Mouse (Mus musculus) liver (tissue): ENCODE data around the gene Enox2.
"Not testable (repeated sequence)": the region's sequence is repeated elsewhere in the genome, so short reads cannot be mapped to it uniquely, and the experiment has no call there.

Experiments
- DNase-seq: peaks from one replicate; pipeline ENCODE4 v3.0.0-alpha.2; 2020; ENCODE audit warnings: mixed read lengths

Enox2 gene

GRCm38 (mm10) chrX:49287700-49288563 is at the start of gene Enox2:
Gene Enox2, minus strand, starts transcription at chrX:49288259.
- peak; percentile 81 for DNase-seq

- DNase-seq, result peak; percentile 24
Observed at GRCm38 (mm10) chrX:49309496-49309895, 21.4 kb upstream of the Enox2 start.

GRCm38 (mm10) chrX:49306659-49307058 is 18.6 kb upstream of the Enox2 start:
- DNase-seq, result peak; percentile 2

DNA sequence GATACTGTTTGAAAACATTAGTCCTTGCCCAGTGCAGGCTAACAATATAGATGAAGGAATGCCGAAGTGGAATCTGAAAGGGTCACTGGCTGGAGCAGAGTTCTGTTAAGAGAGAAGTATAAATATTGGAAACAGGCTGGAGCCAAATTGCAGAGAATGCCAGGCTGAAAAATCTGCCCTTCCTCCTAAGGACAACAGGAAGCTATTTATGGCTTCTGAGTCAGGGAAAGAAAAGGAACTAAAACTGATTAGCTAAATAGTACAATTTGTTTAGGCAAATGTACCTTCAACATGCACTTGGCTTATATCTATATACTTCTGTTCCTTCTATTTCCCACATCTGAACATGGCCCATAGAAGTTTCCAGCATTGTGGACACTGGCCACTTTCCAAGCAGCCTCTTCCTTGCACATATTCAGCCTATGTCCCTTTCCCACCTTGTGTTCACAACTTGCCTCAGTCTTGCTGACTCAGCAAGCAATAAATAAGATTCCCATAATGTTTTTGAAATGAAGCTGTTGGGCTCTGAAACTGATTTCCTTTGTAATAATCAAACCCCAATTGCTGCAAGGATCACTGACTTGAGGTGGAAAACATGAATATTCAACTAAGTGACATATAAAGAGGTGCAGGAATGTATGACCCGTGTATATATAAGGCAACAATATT is 8.0 kb downstream of the Enox2 start:
- no peak for DNase-seq

- no peak for DNase-seq
Observed at GRCm38 (mm10) chrX:49273487-49274042, 14.5 kb downstream of the Enox2 start.

DNA sequence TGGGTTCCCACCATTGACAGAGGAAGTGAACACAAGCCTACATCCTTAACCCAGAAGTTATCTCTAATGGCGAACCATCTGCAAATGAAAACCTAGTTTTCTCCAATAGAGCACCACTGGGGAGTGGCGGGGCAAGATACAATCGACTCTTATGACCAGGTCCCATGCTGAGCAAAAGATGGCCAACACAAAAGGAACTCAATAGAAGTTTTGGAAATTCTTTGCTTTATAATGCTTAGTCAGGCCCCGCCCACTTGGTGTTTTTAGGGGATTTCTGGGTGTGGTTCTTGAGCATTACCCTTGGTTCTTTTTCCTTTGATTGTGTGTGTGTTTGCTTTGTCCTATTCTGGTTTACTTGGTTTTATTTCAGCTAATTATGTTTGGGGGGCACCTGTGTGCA is 37.2 kb downstream of the Enox2 start:
- DNase-seq, result no peak

DNA sequence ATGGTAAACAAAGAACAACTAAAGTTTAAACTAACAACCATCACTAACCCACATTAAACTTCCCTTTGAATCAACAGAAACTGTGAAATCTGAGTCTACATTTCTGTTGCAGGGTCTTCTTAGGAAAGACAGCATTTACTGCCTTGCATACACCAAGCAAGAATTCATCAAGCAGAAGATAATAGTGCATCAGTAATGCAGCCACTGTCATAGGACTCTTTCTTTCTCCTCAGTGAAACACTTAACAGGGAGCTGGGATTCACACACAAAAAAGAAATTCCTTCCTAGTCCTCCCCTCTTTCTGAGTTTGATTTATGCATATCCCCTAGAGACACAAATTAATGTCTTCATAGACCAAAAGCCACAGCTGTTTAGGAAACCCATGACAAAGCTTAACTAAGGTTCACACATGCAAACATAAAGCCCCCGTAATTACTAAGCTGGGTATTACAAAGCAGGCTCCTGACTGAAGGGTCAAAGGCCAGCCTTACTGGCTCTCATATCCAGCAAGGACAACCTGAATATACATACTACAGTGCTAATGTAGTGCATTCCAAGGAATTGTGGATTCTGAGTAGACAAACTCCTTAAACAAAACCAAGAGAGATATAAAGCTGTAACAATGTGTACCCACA is 62.1 kb downstream of the Enox2 start:
- DNase-seq, result no peak

- DNase-seq, result no peak
Observed at GRCm38 (mm10) chrX:49216422-49216821, 71.6 kb downstream of the Enox2 start.

DNA sequence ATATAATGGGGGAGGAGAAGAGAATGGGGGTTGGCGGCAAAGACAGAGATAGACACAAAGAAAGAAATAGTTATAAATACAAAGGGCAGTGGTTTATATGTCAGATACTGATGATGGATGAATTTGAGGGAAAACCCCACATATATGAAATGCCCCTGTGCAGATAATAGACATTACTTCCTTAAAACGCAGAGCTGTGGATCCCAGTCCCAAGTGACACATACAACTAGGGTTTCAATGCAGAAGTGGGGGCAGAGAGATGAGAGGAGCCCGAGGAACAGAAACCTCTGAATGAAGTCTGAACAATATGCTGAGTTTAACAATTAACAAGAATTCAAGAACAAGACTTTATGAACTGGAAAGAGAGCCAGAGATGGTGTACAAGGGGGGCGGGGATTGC is 91.7 kb downstream of the Enox2 start:
- DNase-seq, result no peak

DNA sequence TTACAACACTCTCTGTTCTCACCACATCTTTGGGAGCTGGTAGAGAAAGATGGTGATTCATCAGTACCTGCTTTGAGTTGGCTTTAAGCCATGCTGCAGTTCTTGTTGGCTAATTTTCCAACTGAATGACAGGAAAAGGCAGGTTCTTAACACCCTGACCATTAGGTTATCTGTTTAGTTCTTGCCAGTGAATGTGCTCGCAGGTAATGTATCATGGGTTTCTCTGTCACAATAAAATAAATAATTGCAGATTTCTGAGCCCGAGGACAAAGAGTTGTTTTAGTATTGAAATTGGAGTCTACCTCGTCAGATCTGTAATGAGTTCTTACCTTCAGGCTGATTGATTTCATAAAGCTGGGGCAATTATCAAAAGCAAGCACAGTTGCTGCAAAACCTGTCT is 106.9 kb downstream of the Enox2 start:
- DNase-seq, result no peak

DNA sequence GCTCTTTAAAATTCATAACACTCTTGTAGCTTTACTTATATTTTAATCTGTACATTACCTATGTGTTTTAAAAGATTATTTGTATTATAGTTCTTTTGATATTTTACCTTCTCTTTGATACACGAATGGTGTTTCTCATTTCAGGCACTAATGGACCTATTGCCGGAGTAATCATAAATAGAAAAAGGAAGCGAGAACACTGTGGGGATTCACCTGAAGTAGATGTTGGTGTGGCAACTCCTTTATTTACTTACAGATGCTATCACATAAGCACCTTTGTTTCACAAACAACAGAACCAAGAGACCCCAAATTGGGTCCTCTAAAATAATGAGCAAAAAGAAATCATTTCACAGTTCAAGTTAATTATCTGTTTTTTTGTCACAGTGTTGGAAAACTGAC is 109.4 kb downstream of the Enox2 start:
- DNase-seq, result no peak

DNA sequence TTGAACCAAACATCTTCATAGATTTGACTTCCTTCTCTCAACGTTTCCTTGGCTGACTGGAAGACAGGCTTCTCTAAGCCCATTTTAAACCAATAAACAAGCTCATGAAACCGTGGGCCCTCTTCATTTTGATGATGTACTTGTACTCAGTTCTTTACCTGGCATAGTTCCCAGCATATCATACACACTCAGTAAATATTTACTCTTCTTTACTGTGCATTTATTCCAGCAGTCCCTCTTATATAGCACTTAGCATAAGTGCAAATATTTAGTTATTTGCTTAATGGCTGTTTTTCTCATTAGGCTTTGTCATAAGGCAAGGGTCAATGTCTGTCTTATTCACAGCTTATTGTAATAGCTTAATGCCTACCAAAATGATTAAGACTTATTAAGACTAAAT is 133.8 kb downstream of the Enox2 start:
- DNase-seq, result no peak

- no peak for DNase-seq
Observed at GRCm38 (mm10) chrX:49124774-49125429, 163.2 kb downstream of the Enox2 start.

- no peak for DNase-seq
Observed at GRCm38 (mm10) chrX:49116465-49116864, 171.6 kb downstream of the Enox2 start.

DNA sequence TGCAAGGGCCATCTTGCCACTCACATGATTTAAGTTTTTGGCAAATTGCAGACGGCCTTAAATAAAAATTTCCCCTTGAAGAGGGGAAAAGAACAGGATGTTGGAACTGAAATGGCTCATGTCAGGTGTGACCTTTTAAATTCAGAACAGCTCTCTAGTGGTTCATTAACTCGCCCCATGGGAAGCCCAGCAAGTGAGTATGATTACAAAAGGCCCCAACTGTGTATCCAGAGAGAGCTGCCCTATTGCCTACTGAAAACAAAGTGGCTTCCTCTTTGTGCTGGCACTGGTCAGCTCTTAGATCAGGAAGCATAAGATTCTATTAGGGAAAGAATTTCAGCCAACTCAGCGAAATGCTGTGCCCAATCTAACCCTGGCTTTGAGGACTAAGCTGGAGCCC is 175.6 kb downstream of the Enox2 start:
- no peak for DNase-seq

GRCm38 (mm10) chrX:49100542-49100941 is 187.5 kb downstream of the Enox2 start:
- DNase-seq, result not testable (repeated sequence)

DNA sequence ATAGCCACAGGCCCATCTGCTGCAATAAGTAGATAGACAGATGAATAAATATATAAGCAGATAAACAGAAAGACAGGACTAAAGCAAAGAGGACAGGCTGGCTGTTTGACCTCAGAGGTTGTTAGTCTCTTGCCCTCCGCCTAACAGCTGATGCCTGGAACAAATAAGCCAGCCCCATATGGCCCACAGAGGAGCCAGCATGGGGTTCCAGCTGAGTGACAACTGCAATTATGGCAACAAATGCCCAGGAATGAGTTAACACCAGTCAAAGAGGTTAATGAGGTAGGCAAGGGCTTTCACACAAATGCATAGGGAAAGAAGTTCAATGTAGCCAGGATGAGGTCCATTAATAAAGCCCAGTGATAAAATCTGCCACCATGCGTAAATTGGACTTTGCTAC is 191.8 kb downstream of the Enox2 start:
- no peak for DNase-seq

DNA sequence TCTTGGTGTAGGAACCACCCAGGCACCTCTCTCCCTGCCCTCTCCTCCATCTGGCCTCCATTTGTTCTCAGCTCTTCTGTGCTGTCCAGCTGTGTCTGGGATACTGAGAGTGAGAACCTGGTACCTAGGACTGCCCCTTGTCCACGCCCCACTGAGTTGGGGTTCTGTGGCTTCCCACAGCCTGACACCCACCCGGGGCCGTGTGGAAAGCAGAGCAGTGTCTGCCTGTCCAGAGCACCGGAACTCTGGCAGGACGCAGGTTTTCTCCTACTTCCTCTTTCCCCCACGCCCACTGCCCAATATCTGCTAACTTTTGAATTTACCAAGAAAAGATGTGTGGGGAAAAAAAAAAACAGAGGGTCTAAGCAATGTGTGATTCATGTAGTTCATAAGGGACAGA is 213.0 kb downstream of the Enox2 start:
- peak; percentile 5 for DNase-seq

GRCm38 (mm10) chrX:49073563-49073962 is 214.5 kb downstream of the Enox2 start:
- no peak for DNase-seq

DNA sequence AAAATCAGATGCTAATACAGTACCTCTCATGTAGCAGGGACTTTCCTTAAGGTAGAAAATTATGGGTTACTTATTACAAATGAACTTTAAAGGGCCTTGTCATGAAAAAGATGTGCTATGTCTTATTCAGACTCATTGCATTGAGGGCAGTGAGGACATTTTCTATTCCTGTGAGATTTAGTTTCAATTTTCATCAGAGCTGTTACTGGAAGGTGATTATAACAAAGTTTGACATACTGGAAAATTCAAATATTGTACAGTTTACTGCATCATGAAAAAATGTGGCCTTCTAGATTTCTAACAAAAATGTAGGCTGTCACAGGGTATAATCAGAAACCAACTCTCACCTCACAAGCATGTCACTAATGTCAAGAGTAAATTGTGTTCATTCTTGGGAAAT is 242.9 kb downstream of the Enox2 start:
- no peak for DNase-seq

GRCm38 (mm10) chrX:49009746-49010145 is 278.3 kb downstream of the Enox2 start:
- DNase-seq, result no peak

DNA sequence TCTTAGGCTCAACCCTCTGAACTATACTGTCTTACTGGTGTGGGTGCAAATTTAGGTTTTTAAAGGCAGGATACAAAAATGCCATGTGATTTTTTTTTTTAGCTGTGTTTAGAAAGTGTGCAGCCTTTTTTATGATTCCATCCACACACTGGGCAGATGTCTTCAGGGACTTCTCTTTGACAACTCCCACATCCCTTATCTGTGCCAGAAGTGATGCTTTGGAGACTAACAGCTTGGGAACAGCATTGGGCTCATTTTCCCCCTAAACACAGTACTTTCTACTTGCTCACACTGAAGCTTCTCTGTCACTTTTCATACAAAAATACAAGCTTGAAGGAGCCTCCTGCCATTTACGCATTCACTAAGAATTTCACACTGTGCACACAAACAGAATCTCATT is 282.4 kb downstream of the Enox2 start:
- DNase-seq, result no peak

- no peak for DNase-seq
Observed at GRCm38 (mm10) chrX:49002892-49003291, 285.2 kb downstream of the Enox2 start.
